Mouse (Mus musculus): Measurements from ENCODE around the gene Trim16. TPM values are rescaled to one million over a fixed set of nuclear protein-coding genes. Genes with fewer than 3 reads are reported as not detected.

Trim16 gene
- polyA plus RNA-seq, 1 experiment = 0.28 TPM

GRCm38 (mm10) chr11:62851199-62851598 lies 31.2 kb downstream of the Trim16 start:
- no peak for TF ChIP-seq POLR2A (IDR thresholded peaks at IDR 0.05; ENCODE audit: control insufficient read depth, low read depth, low read length)
- TF ChIP-seq CTCF (IDR thresholded peaks at IDR 0.05; ENCODE audit: control insufficient read depth, insufficient read depth, insufficient replicate concordance, low read depth, low read length) = no peak
- Histone ChIP-seq H3K4me1 (ENCODE audit: control insufficient read depth, insufficient read depth, low read length) (peaks cover 3% of the 10 kb centered on the region; the same call in 1 of the 2 replicates), H3K27ac (ENCODE audit: control insufficient read depth, insufficient read depth, low read depth, low read length) (no peak overlapping the region), H3K27me3 (ENCODE audit: control insufficient read depth, insufficient read depth, low read length) (no peaks in the 10 kb centered on the region), H3K4me3 (ENCODE audit: control insufficient read depth, low read depth, low read length) (no peak overlapping the region), H3K36me3 (ENCODE audit: control insufficient read depth, insufficient read depth, low read length) (no peaks in the 10 kb centered on the region; the same call in 1 of the 2 replicates)

GRCm38 (mm10) chr11:62853334-62853733 lies 33.3 kb downstream of the Trim16 start:
- H3K36me3 ChIP-seq (ENCODE audit: control insufficient read depth, insufficient read depth, low read length) = no peaks in the 10 kb centered on the region
- TF ChIP-seq CTCF (IDR thresholded peaks at IDR 0.05; ENCODE audit: control insufficient read depth, insufficient read depth, insufficient replicate concordance, low read depth, low read length) (no peak), POLR2A (IDR thresholded peaks at IDR 0.05; ENCODE audit: control insufficient read depth, low read depth, low read length) (no peak)
- no peak overlapping the region for H3K4me3 ChIP-seq (ENCODE audit: control insufficient read depth, low read depth, low read length)
- H3K27ac ChIP-seq (ENCODE audit: control insufficient read depth, insufficient read depth, low read depth, low read length) = no peak overlapping the region
- no peaks in the 10 kb centered on the region for H3K27me3 ChIP-seq (ENCODE audit: control insufficient read depth, insufficient read depth, low read length)
- no peaks in the 10 kb centered on the region for H3K4me1 ChIP-seq (ENCODE audit: control insufficient read depth, insufficient read depth, low read length)

DNA sequence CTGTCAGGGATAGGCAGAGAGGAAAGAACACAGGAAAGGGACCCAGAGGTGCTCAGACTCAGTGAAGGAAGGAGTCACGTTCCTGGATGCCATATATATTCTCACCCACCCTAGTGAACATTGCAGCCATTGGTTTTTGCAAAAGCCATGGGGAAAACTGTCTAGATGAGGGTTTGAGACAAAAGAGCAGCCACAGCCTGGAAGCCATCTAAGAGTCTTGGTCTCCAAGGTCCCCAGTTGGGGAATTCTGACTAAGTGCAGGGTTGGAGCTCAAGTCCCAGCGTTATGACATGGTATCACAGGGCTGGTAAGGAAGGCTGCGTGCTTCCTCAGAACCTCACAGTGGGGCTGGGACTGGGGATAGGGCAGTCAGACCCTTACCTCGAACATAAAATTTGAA lies 45.5 kb downstream of the Trim16 start:
- Histone ChIP-seq H3K27me3 (ENCODE audit: control insufficient read depth, insufficient read depth, low read length) (no peaks in the 10 kb centered on the region), H3K36me3 (ENCODE audit: control insufficient read depth, insufficient read depth, low read length) (no peaks in the 10 kb centered on the region), H3K4me1 (ENCODE audit: control insufficient read depth, insufficient read depth, low read length) (no peaks in the 10 kb centered on the region), H3K4me3 (ENCODE audit: control insufficient read depth, low read depth, low read length) (no peak overlapping the region), H3K27ac (ENCODE audit: control insufficient read depth, insufficient read depth, low read depth, low read length) (no peak overlapping the region)
- TF ChIP-seq CTCF (IDR thresholded peaks at IDR 0.05; ENCODE audit: control insufficient read depth, insufficient read depth, insufficient replicate concordance, low read depth, low read length) = no peak
- TF ChIP-seq POLR2A (IDR thresholded peaks at IDR 0.05; ENCODE audit: control insufficient read depth, low read depth, low read length) = no peak

- Histone ChIP-seq H3K4me1 (ENCODE audit: control insufficient read depth, insufficient read depth, low read length) (no peaks in the 10 kb centered on the region), H3K27me3 (ENCODE audit: control insufficient read depth, insufficient read depth, low read length) (no peaks in the 10 kb centered on the region), H3K4me3 (ENCODE audit: control insufficient read depth, low read depth, low read length) (no peak overlapping the region), H3K27ac (ENCODE audit: control insufficient read depth, insufficient read depth, low read depth, low read length) (no peak overlapping the region), H3K36me3 (ENCODE audit: control insufficient read depth, insufficient read depth, low read length) (no peaks in the 10 kb centered on the region)
- TF ChIP-seq POLR2A (IDR thresholded peaks at IDR 0.05; ENCODE audit: control insufficient read depth, low read depth, low read length) (no peak), CTCF (IDR thresholded peaks at IDR 0.05; ENCODE audit: control insufficient read depth, insufficient read depth, insufficient replicate concordance, low read depth, low read length) (no peak)
These were observed 46.7 kb downstream of the Trim16 start for GRCm38 (mm10) chr11:62866685-62867084.

GRCm38 (mm10) chr11:62869201-62869600 lies 49.2 kb downstream of the Trim16 start:
- H3K36me3 ChIP-seq (ENCODE audit: control insufficient read depth, insufficient read depth, low read length) = no peaks in the 10 kb centered on the region; the same call in 1 of the 2 replicates
- H3K4me1 ChIP-seq (ENCODE audit: control insufficient read depth, insufficient read depth, low read length) = no peaks in the 10 kb centered on the region; the same call in 1 of the 2 replicates
- no peak for TF ChIP-seq POLR2A (IDR thresholded peaks at IDR 0.05; ENCODE audit: control insufficient read depth, low read depth, low read length)
- no peak for TF ChIP-seq CTCF (IDR thresholded peaks at IDR 0.05; ENCODE audit: control insufficient read depth, insufficient read depth, insufficient replicate concordance, low read depth, low read length)
- H3K4me3 ChIP-seq (ENCODE audit: control insufficient read depth, low read depth, low read length) = no peak overlapping the region
- no peak overlapping the region for H3K27ac ChIP-seq (ENCODE audit: control insufficient read depth, insufficient read depth, low read depth, low read length)
- H3K27me3 ChIP-seq (ENCODE audit: control insufficient read depth, insufficient read depth, low read length) = no peaks in the 10 kb centered on the region

- Histone ChIP-seq H3K27me3 (ENCODE audit: control insufficient read depth, insufficient read depth, low read length) (no peaks in the 10 kb centered on the region), H3K4me3 (ENCODE audit: control insufficient read depth, low read depth, low read length) (no peak overlapping the region), H3K27ac (ENCODE audit: control insufficient read depth, insufficient read depth, low read depth, low read length) (no peak overlapping the region), H3K4me1 (ENCODE audit: control insufficient read depth, insufficient read depth, low read length) (no peaks in the 10 kb centered on the region; the same call in 1 of the 2 replicates), H3K36me3 (ENCODE audit: control insufficient read depth, insufficient read depth, low read length) (no peaks in the 10 kb centered on the region; the same call in 1 of the 2 replicates)
- TF ChIP-seq CTCF (IDR thresholded peaks at IDR 0.05; ENCODE audit: control insufficient read depth, insufficient read depth, insufficient replicate concordance, low read depth, low read length) (no peak), POLR2A (IDR thresholded peaks at IDR 0.05; ENCODE audit: control insufficient read depth, low read depth, low read length) (no peak)
These were observed 49.8 kb downstream of the Trim16 start for GRCm38 (mm10) chr11:62869715-62870371.

DNA sequence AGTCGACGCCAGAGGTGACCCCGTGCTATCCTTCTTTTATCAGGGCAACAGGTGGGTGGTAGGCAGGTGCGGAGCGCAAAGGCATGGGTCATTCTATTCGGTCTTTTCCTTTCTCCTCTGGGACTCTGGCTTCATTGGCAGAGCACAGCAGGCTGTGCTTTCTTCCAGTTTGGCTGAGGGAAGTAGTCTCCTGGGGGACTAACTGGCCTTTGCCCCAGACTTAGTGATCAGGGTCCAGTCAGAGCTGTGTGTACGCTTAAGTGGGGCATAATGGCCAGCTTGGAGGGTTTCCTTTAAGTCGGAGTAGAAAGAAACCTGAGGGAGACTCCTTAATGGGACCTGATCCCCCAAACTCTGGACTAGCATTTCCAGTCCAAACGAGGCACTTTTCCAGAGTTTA lies 53.4 kb downstream of the Trim16 start:
- Histone ChIP-seq H3K4me3 (ENCODE audit: control insufficient read depth, low read depth, low read length) (no peak overlapping the region), H3K36me3 (ENCODE audit: control insufficient read depth, insufficient read depth, low read length) (no peaks in the 10 kb centered on the region; the same call in 1 of the 2 replicates), H3K27me3 (ENCODE audit: control insufficient read depth, insufficient read depth, low read length) (no peaks in the 10 kb centered on the region), H3K4me1 (ENCODE audit: control insufficient read depth, insufficient read depth, low read length) (no peaks in the 10 kb centered on the region; the same call in 1 of the 2 replicates), H3K27ac (ENCODE audit: control insufficient read depth, insufficient read depth, low read depth, low read length) (no peak overlapping the region)
- TF ChIP-seq POLR2A (IDR thresholded peaks at IDR 0.05; ENCODE audit: control insufficient read depth, low read depth, low read length) (no peak), CTCF (IDR thresholded peaks at IDR 0.05; ENCODE audit: control insufficient read depth, insufficient read depth, insufficient replicate concordance, low read depth, low read length) (no peak)

Measured in testis, adult 2 months (tissue).